Mouse (Mus musculus) hindbrain, embryonic 16.5 days (tissue): Measurements from ENCODE around the gene Anxa6. TPM values are rescaled to one million over a fixed set of nuclear protein-coding genes. Genes with fewer than 3 reads are reported as not detected.
A peak's percentile ranks its signal among the peaks of the same experiment; 100 is the strongest.

Experiments used
- ATAC-seq: fragments of 200-750 bp; cut with Nextera tagmentation; 2 replicates; pipeline ENCODE4 v1.8.0; 2017; ENCODE audit warnings: moderate TSS enrichment, moderate library complexity
- H3K27ac ChIP-seq: fragments of 300-500 bp; sonication (generic); 2 replicates; pipeline ENCODE4 v1.5.1; 2014; ENCODE audit warnings: low read depth, mild to moderate bottlenecking, control low read depth, low read length, moderate library complexity
- H3K27me3 ChIP-seq: fragments of 300-500 bp; sonication (generic); replicated peaks from 2 replicates; pipeline ENCODE4 v1.6.1; 2014; ENCODE audit warnings: low read length; ENCODE audit not compliant: control insufficient read depth, insufficient read depth
- H3K36me3 ChIP-seq: fragments of 300-500 bp; sonication (generic); 2 replicates; pipeline ENCODE4 v1.6.1; 2014; ENCODE audit warnings: mild to moderate bottlenecking, low read length, moderate library complexity, mixed read lengths; ENCODE audit not compliant: control insufficient read depth, insufficient read depth
- H3K4me1 ChIP-seq: fragments of 300-500 bp; sonication (generic); 2 replicates; pipeline ENCODE4 v1.6.1; 2014; ENCODE audit warnings: low read depth, low read length; ENCODE audit not compliant: control insufficient read depth, insufficient read depth
- H3K4me2 ChIP-seq: fragments of 300-500 bp; sonication (generic); 2 replicates; pipeline ENCODE4 v1.6.1; 2014; ENCODE audit warnings: mild to moderate bottlenecking, low read length, control low read depth, moderate library complexity
- H3K4me3 ChIP-seq: fragments of 300-500 bp; sonication (generic); 2 replicates; pipeline ENCODE4 v1.5.1; 2014; ENCODE audit warnings: mild to moderate bottlenecking, low read length, control low read depth, moderate library complexity
- H3K9ac ChIP-seq: fragments of 300-500 bp; sonication (generic); 2 replicates; pipeline ENCODE4 v1.6.1; 2014; ENCODE audit warnings: low read depth, mild to moderate bottlenecking, control low read depth, low read length, moderate library complexity
- H3K9me3 ChIP-seq: fragments of 300-500 bp; sonication (generic); 2 replicates; pipeline ENCODE4 v1.6.1; 2014; ENCODE audit warnings: mild to moderate bottlenecking, low read length, moderate library complexity; ENCODE audit not compliant: control insufficient read depth
- WGBS: fragments of 180-500 bp; shearing (Covaris S2); extraction: QIAGEN DNeasy Blood & Tissue Kit; methylation state at CpG from one replicate; pipeline ENCODE4 v1.1.7; 2014; 5-methylcytosine and 5-hydroxymethylcytosine counted together
- polyA plus RNA-seq: library from polyadenylated mRNA; unstranded; fragments of >200 nt; fragmentation: Nextera tagmentation; extraction: Ambion mirVana; gene quantifications from 2 replicates; pipeline ENCODE4 v1.2.1, GENCODE M21; 2015

The Anxa6 gene
- polyA plus RNA-seq, 1 experiment from 2014 or later = 72.4 TPM

DNA sequence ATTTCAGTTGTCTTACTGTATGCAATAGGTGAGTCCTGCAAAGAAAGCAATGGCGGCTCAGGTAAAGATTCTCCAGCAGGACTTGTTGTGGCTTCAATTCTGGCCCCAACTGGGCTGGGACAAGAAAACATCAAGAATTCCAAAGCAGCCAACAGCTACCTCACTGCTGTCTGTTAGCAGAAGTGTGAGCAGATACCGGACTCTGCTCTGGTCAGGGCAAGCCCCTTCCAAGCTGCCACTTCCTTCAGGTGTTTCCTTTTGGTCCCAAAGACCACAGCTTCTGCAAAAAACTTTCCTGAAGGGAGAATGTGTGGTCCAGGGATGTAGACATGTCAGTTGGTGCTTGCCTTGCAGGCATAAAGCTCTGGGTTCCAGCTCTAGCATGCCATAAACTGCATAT, 57.5 kb downstream of the Anxa6 start:
- no peak overlapping the region for H3K4me2 ChIP-seq
- no peak overlapping the region for H3K27ac ChIP-seq
- WGBS = 100% methylated on average over 2 of the region's 2 CpGs
- ATAC-seq = no peak
- H3K9me3 ChIP-seq = no peaks in the 10 kb centered on the region
- peaks cover 4% of the 10 kb centered on the region; the same call in 1 of the 2 replicates for H3K36me3 ChIP-seq
- H3K27me3 ChIP-seq = no peaks in the 10 kb centered on the region
- H3K9ac ChIP-seq = no peak overlapping the region
- H3K4me1 ChIP-seq = no peaks in the 10 kb centered on the region; the same call in none of the 2 replicates
- H3K4me3 ChIP-seq = no peak overlapping the region

GRCm38 (mm10) chr11:54975340-54975739, 57.9 kb downstream of the Anxa6 start:
- H3K27ac ChIP-seq = no peak overlapping the region
- ATAC-seq = no peak

GRCm38 (mm10) chr11:54974639-54975038, 58.6 kb downstream of the Anxa6 start:
- Histone ChIP-seq H3K9me3 (no peaks in the 10 kb centered on the region), H3K27me3 (no peaks in the 10 kb centered on the region), H3K4me1 (no peaks in the 10 kb centered on the region; the same call in none of the 2 replicates), H3K36me3 (peaks cover 4% of the 10 kb centered on the region; the same call in 1 of the 2 replicates), H3K9ac (no peak overlapping the region), H3K27ac (no peak overlapping the region), H3K4me3 (no peak overlapping the region), H3K4me2 (no peak overlapping the region)
- WGBS = 90% methylated on average over 4 of the region's 4 CpGs
- no peak for ATAC-seq

More at GRCm38 (mm10) chr11:54975340-54975739, 57.9 kb downstream of the Anxa6 start:
- peaks cover 4% of the 10 kb centered on the region; the same call in 1 of the 2 replicates for H3K36me3 ChIP-seq
- H3K4me3 ChIP-seq = no peak overlapping the region
- H3K4me2 ChIP-seq = no peak overlapping the region
- no peaks in the 10 kb centered on the region; the same call in none of the 2 replicates for H3K4me1 ChIP-seq
- no peaks in the 10 kb centered on the region for H3K27me3 ChIP-seq
- WGBS = 90% methylated on average over 5 of the region's 5 CpGs
- no peaks in the 10 kb centered on the region for H3K9me3 ChIP-seq
- no peak overlapping the region for H3K9ac ChIP-seq

- ATAC-seq = peak; percentile 69
Observed at GRCm38 (mm10) chr11:54973481-54974212, 59.6 kb downstream of the Anxa6 start.

GRCm38 (mm10) chr11:54972789-54973188, 60.5 kb downstream of the Anxa6 start:
- no peak for ATAC-seq
- Histone ChIP-seq H3K36me3 (no peaks in the 10 kb centered on the region), H3K4me1 (no peaks in the 10 kb centered on the region; the same call in none of the 2 replicates), H3K4me3 (no peak overlapping the region), H3K4me2 (no peak overlapping the region), H3K9ac (no peak overlapping the region), H3K27ac (no peak overlapping the region), H3K27me3 (no peaks in the 10 kb centered on the region), H3K9me3 (no peaks in the 10 kb centered on the region)
- WGBS = 71% methylated on average over 5 of the region's 6 CpGs

More at GRCm38 (mm10) chr11:54973481-54974212, 59.6 kb downstream of the Anxa6 start:
- no peaks in the 10 kb centered on the region for H3K9me3 ChIP-seq
- 50% methylated on average over 8 of the region's 8 CpGs for WGBS
- no peaks in the 10 kb centered on the region; the same call in none of the 2 replicates for H3K4me1 ChIP-seq
- H3K27me3 ChIP-seq = no peaks in the 10 kb centered on the region
- no peak overlapping the region for H3K4me2 ChIP-seq
- peak overlapping the region; percentile 54 for H3K27ac ChIP-seq
- no peak overlapping the region for H3K4me3 ChIP-seq
- H3K36me3 ChIP-seq = no peaks in the 10 kb centered on the region
- H3K9ac ChIP-seq = no peak overlapping the region

GRCm38 (mm10) chr11:54972049-54972723, 61.1 kb downstream of the Anxa6 start:
- ATAC-seq = no peak
- 59% methylated on average over 4 of the region's 4 CpGs for WGBS
- H3K9me3 ChIP-seq = no peaks in the 10 kb centered on the region

DNA sequence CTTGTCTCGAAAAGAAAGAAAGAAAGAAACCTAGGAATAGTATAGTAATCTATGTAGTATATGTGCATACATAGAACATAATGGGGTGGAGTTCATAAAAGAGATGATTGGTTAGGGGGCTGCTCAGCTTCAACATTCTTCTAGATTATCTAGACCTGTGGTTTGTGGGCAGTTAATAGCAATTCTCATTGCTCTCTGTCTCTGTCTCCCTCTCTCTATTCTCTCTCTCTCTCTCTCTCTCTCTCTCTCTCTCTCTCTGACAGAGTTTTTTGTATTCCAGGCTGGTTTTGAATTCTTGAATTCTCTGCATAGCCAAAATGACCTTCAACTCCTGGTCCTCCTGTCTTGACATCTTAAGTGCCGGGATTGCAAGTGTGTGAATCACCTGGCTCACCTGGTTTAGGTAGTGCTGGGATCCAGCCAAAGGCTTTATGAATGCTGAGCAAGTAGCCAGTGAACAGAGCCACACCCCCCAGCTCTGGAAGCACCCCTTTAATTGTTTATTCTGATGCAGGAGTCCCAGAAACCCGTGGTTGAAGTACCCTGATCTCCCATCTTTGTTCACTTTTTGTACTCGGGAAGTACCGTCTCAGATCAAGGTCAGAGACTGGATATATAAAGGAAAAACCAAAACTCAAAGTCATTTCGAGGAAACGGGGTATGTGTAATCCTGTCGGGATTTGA, 61.7 kb downstream of the Anxa6 start:
- no peaks in the 10 kb centered on the region for H3K27me3 ChIP-seq
- no peak overlapping the region for H3K27ac ChIP-seq
- H3K4me3 ChIP-seq = no peak overlapping the region
- ATAC-seq = no peak
- no peak overlapping the region for H3K9ac ChIP-seq
- WGBS = 74% methylated on average over 8 of the region's 8 CpGs
- no peaks in the 10 kb centered on the region for H3K9me3 ChIP-seq
- no peaks in the 10 kb centered on the region; the same call in none of the 2 replicates for H3K4me1 ChIP-seq
- H3K4me2 ChIP-seq = no peak overlapping the region
- H3K36me3 ChIP-seq = no peaks in the 10 kb centered on the region

More at GRCm38 (mm10) chr11:54972049-54972723, 61.1 kb downstream of the Anxa6 start:
- H3K27me3 ChIP-seq = no peaks in the 10 kb centered on the region
- no peak overlapping the region for H3K27ac ChIP-seq
- H3K4me1 ChIP-seq = no peaks in the 10 kb centered on the region; the same call in none of the 2 replicates
- no peak overlapping the region for H3K4me2 ChIP-seq
- H3K9ac ChIP-seq = no peak overlapping the region
- H3K36me3 ChIP-seq = no peaks in the 10 kb centered on the region
- H3K4me3 ChIP-seq = no peak overlapping the region

- Histone ChIP-seq H3K9ac (no peak overlapping the region), H3K9me3 (no peaks in the 10 kb centered on the region), H3K36me3 (no peaks in the 10 kb centered on the region), H3K4me1 (no peaks in the 10 kb centered on the region), H3K27me3 (no peaks in the 10 kb centered on the region), H3K27ac (no peak overlapping the region), H3K4me2 (no peak overlapping the region), H3K4me3 (no peak overlapping the region)
- ATAC-seq = no peak
- WGBS = 85% methylated on average over 6 of the region's 6 CpGs
Observed at GRCm38 (mm10) chr11:54965234-54965633, 68.0 kb downstream of the Anxa6 start.

GRCm38 (mm10) chr11:54962810-54963209, 70.4 kb downstream of the Anxa6 start, which contains the start of gene Tnip1:
Tnip1 (minus strand) TSS chr11:54962917.
- no peaks in the 10 kb centered on the region for H3K27me3 ChIP-seq
- no peaks in the 10 kb centered on the region for H3K4me1 ChIP-seq
- WGBS = 44% methylated on average over 6 of the region's 6 CpGs
- no peak within 1 kb of the TSS for H3K4me2 ChIP-seq
- no peaks in the 10 kb centered on the region for H3K9me3 ChIP-seq
- no peak within 1 kb of the TSS for H3K9ac ChIP-seq
- no peak within 1 kb of the TSS for H3K4me3 ChIP-seq
- no peak within 1 kb of the TSS for H3K27ac ChIP-seq
- H3K36me3 ChIP-seq = no peaks in the 10 kb centered on the region
- ATAC-seq = no peak
